Mouse (Mus musculus) neural tube, embryonic 12.5 days (tissue): Measurements from ENCODE around the gene Tenm4. TPM values are rescaled to one million over a fixed set of nuclear protein-coding genes. Genes with fewer than 3 reads are reported as not detected.

Experiments used
- ATAC-seq: fragments of 200-750 bp; cut with Nextera tagmentation; 2 replicates; pipeline ENCODE4 v1.8.0; 2017; ENCODE audit warnings: low read depth, mild to moderate bottlenecking, moderate TSS enrichment, moderate library complexity; ENCODE audit not compliant: low FRiP score
- H3K27ac ChIP-seq: fragments of 300-500 bp; sonication (generic); 2 replicates; pipeline ENCODE4 v1.5.1; 2016
- H3K27me3 ChIP-seq: fragments of 300-500 bp; sonication (generic); replicated peaks from 2 replicates; pipeline ENCODE4 v1.6.1; 2016; ENCODE audit warnings: mild to moderate bottlenecking
- H3K36me3 ChIP-seq: fragments of 300-500 bp; sonication (generic); 2 replicates; pipeline ENCODE4 v1.6.1; 2016; ENCODE audit warnings: mild to moderate bottlenecking
- H3K4me1 ChIP-seq: fragments of 300-500 bp; sonication (generic); 2 replicates; pipeline ENCODE4 v1.6.1; 2016
- H3K4me2 ChIP-seq: fragments of 300-500 bp; sonication (generic); replicated peaks from 2 replicates; pipeline ENCODE4 v1.6.1; 2016; ENCODE audit warnings: mild to moderate bottlenecking
- H3K4me3 ChIP-seq: fragments of 300-500 bp; sonication (generic); 2 replicates; pipeline ENCODE4 v1.5.1; 2016
- H3K9ac ChIP-seq: fragments of 300-500 bp; sonication (generic); 2 replicates; pipeline ENCODE4 v1.6.1; 2016; ENCODE audit warnings: mild to moderate bottlenecking
- H3K9me3 ChIP-seq: fragments of 300-500 bp; sonication (generic); 2 replicates; pipeline ENCODE4 v1.6.1; 2016; ENCODE audit warnings: mild to moderate bottlenecking
- WGBS: fragments of 180-500 bp; shearing (Covaris S2); methylation state at CpG from one replicate; pipeline ENCODE4 v1.1.7; 2016; 5-methylcytosine and 5-hydroxymethylcytosine counted together
- polyA plus RNA-seq: library from polyadenylated mRNA; unstranded; fragments of >200 nt; fragmentation: Nextera tagmentation; extraction: Ambion mirVana; gene quantifications from 2 replicates; pipeline ENCODE4 v1.2.1, GENCODE M21; 2016

Gene Tenm4
- polyA plus RNA-seq, result 33.0 and 35.0 TPM in 2 replicates

DNA sequence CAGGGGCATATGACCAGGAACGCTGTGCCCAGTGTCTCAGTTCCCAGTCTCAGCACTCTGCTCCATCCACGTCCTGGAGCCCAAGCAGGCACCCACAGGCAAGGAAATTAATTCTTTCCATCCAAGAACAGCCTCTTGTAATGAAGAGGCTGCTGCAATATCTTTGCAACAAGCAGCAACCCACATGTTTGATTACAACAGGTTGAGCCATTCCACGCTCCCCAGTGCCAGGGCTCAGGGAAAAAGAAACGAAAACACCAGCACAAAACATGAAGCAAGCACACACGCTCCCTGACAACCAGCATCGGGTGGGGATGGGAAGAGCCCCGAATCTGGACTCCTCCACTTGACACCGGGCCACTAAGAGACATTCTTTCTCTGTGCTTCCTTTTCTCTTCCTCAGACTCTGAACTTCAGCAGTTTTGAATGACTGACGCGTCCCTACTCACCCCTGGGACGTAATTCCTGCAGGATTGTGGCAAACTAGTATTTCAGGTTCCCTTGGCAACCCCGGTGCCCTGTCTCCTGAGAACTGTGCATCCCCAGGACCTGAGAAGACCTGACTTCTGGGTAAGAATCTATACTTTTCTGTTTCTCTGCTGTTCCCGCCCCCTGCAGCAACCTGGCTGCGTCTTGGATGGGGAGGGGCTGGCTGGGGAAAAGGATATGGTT is at the start of gene Tenm4:
TSS of gene Tenm4 (plus strand) at position 323 of the 672 bp plus-strand sequence.
- 47% methylated on average over 14 of the region's 14 CpGs for WGBS
- H3K4me2 ChIP-seq, result 0 out of 2 replicates have a peak within 1 kb of the TSS, but pooled peaks have one; percentile 14

DNA sequence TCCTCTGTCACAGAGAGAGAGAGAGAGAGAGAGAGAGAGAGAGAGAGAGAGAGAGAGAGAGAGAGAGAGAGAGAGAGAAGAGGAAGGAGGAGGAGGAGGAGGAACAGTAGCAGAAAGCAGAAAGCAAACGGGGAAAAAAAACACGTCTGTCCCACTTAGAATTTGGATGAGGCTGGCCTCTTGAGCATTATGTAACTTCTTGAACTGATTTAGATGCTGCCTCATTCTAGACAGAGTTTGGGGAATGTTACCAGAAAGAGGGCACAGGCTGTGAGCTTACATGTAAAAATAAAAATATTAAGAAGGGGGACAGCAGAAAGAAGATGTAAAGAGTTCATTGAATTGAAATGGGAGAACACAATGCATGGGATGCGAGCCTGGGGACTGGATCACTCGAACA is 40.3 kb upstream of the Tenm4 start:
- Histone ChIP-seq H3K27me3 (no peaks in the 10 kb centered on the region), H3K27ac (no peak overlapping the region), H3K36me3 (no peaks in the 10 kb centered on the region), H3K4me1 (no peaks in the 10 kb centered on the region), H3K4me2 (no peak overlapping the region), H3K9me3 (no peaks in the 10 kb centered on the region), H3K9ac (no peak overlapping the region), H3K4me3 (no peak overlapping the region)
- no peak for ATAC-seq
- WGBS, result 54% methylated on average over 4 of the region's 4 CpGs

More for the DNA sequence above, at the start of gene Tenm4:
- Histone ChIP-seq H3K27me3 (no peaks in the 10 kb centered on the region), H3K36me3 (no peaks in the 10 kb centered on the region), H3K9ac (no peak within 1 kb of the TSS), H3K9me3 (no peaks in the 10 kb centered on the region), H3K4me3 (no peak within 1 kb of the TSS), H3K27ac (no peak within 1 kb of the TSS), H3K4me1 (peaks cover 9% of the 10 kb centered on the region)
- no peak for ATAC-seq

GRCm38 (mm10) chr7:96131175-96131574 is 39.9 kb upstream of the Tenm4 start:
- H3K4me2 ChIP-seq, result no peak overlapping the region
- H3K27ac ChIP-seq, result no peak overlapping the region
- H3K36me3 ChIP-seq, result no peaks in the 10 kb centered on the region
- no peak overlapping the region for H3K4me3 ChIP-seq
- no peaks in the 10 kb centered on the region for H3K27me3 ChIP-seq
- H3K9me3 ChIP-seq, result no peaks in the 10 kb centered on the region
- WGBS, result 85% methylated on average over 1 of the region's 1 CpGs
- H3K4me1 ChIP-seq, result no peaks in the 10 kb centered on the region
- H3K9ac ChIP-seq, result no peak overlapping the region
- no peak for ATAC-seq

GRCm38 (mm10) chr7:96136497-96136961 is 34.5 kb upstream of the Tenm4 start:
- ATAC-seq, result no peak
- H3K27ac ChIP-seq, result no peak overlapping the region
- WGBS, result 80% methylated on average over 6 of the region's 6 CpGs
- H3K27me3 ChIP-seq, result no peaks in the 10 kb centered on the region
- H3K9me3 ChIP-seq, result no peaks in the 10 kb centered on the region
- H3K4me1 ChIP-seq, result no peaks in the 10 kb centered on the region
- H3K9ac ChIP-seq, result no peak overlapping the region
- no peaks in the 10 kb centered on the region for H3K36me3 ChIP-seq
- H3K4me3 ChIP-seq, result no peak overlapping the region
- no peak overlapping the region for H3K4me2 ChIP-seq

GRCm38 (mm10) chr7:96141876-96142275 is 29.2 kb upstream of the Tenm4 start:
- no peak for ATAC-seq
- 74% methylated on average over 4 of the region's 4 CpGs for WGBS
- Histone ChIP-seq H3K4me3 (no peak overlapping the region), H3K4me2 (no peak overlapping the region), H3K27me3 (no peaks in the 10 kb centered on the region), H3K4me1 (no peaks in the 10 kb centered on the region), H3K27ac (no peak overlapping the region), H3K9me3 (no peaks in the 10 kb centered on the region), H3K9ac (no peak overlapping the region), H3K36me3 (no peaks in the 10 kb centered on the region)

DNA sequence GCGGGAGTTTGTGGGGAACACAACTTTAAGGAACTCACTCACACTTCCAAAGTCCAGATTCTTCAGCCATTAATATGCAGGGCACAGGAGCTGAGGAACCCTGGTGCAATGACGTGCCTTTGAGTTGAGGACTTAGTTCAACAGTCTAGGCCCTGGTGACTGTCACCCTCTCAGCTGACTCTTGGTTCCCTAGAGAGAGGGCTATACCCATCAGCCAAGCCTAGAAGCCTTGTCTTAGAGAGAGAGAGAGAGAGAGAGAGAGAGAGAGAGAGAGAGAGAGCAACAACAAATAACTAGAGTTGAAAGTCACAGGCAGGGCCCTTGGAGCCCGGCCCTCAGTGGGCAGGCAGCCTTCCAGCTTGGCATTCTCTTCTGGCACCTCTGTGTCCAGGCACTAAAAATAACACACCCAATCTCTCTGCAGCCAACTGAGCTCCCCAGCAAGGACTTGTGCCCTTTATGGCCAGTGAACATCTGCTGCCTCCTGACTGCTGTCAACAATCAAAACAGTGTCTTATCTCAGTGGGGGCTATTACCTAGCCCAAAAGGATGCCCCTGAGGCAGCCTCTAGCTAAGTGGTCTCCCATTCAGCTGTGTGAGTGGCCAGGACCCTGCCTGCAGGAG is 28.0 kb upstream of the Tenm4 start:
- H3K27me3 ChIP-seq, result no peaks in the 10 kb centered on the region
- no peaks in the 10 kb centered on the region for H3K9me3 ChIP-seq
- H3K36me3 ChIP-seq, result no peaks in the 10 kb centered on the region
- no peak overlapping the region for H3K27ac ChIP-seq
- ATAC-seq, result no peak
- H3K4me3 ChIP-seq, result no peak overlapping the region
- WGBS, result 78% methylated on average over 3 of the region's 3 CpGs
- no peaks in the 10 kb centered on the region for H3K4me1 ChIP-seq
- H3K9ac ChIP-seq, result no peak overlapping the region
- H3K4me2 ChIP-seq, result no peak overlapping the region

DNA sequence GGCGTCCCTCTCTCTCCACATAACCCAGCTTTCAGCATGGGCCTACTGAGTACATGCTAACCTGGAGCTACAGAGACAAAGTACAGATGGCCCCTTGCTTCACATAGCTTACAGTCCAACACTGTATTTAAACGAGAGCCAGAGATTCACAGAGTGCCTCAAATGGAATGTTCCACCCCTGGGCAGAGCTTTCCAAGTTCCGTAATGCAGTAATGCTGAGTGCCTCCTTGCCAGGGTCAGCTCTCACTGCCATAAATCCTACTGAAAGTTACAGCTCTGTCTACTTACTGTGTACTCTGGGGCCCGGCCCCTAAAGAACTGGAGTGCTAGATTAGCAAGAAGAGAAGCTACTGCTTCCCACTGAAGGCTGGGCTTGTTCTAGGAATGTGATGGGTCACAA is 23.6 kb upstream of the Tenm4 start:
- ATAC-seq, result no peak

DNA sequence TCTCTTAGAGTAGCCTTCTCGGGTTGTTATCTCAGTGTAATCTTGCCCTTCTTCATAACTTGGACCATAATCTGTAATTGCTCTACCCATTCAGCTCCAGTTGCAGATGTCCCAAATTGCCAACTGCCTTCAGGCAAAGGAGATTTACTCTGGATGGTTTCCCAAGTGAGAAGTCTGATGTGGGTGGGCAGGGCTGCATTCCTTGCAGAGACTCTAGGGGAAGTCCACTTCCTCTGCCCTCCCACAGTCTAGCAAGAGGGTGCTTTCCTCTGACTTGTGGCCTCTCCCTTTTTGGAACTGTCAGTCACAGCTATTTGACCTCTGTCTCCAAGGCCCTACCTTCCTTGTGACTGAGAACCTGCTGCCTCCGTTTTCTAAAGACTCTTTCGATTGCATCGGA is 22.9 kb upstream of the Tenm4 start:
- Histone ChIP-seq H3K9me3 (no peaks in the 10 kb centered on the region), H3K36me3 (no peaks in the 10 kb centered on the region), H3K9ac (no peak overlapping the region), H3K4me2 (no peak overlapping the region), H3K4me1 (peaks cover 11% of the 10 kb centered on the region; the same call in 1 of the 2 replicates), H3K4me3 (no peak overlapping the region), H3K27me3 (no peaks in the 10 kb centered on the region), H3K27ac (no peak overlapping the region)
- ATAC-seq, result no peak
- 92% methylated on average over 4 of the region's 4 CpGs for WGBS

More for the DNA sequence above, 23.6 kb upstream of the Tenm4 start:
- Histone ChIP-seq H3K9ac (no peak overlapping the region), H3K27me3 (no peaks in the 10 kb centered on the region), H3K9me3 (no peaks in the 10 kb centered on the region), H3K4me3 (no peak overlapping the region), H3K4me2 (no peak overlapping the region), H3K4me1 (0 out of 2 replicates have a peak, but pooled peaks cover 6% of the 10 kb centered on the region), H3K27ac (no peak overlapping the region), H3K36me3 (no peaks in the 10 kb centered on the region)
- 73% methylated on average over 4 of the region's 4 CpGs for WGBS

DNA sequence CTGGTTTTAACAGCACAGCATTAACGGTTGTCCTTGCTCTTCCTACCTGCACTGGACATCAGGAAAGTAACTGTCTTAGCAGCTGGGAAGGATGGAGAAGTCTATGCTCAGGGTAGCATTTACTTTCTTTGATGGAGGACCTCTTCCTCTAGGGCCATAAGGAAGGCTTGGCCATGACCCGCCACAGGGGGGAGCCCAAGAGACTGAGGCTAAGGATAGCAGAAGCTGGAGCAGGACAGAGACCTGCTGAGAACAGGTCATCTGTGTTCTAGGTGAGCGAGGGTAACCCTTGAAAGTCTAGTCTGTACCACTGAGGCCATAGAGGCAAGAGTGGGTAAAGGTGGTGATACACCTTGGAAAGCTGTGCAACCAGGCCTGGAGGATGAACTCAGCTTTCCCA is 19.8 kb upstream of the Tenm4 start:
- no peaks in the 10 kb centered on the region for H3K27me3 ChIP-seq
- H3K27ac ChIP-seq, result no peak overlapping the region
- H3K36me3 ChIP-seq, result no peaks in the 10 kb centered on the region
- no peak for ATAC-seq
- no peaks in the 10 kb centered on the region for H3K9me3 ChIP-seq
- H3K4me1 ChIP-seq, result peaks cover 11% of the 10 kb centered on the region; the same call in 1 of the 2 replicates
- no peak overlapping the region for H3K4me2 ChIP-seq
- WGBS, result 61% methylated on average over 3 of the region's 3 CpGs
- no peak overlapping the region for H3K9ac ChIP-seq
- no peak overlapping the region for H3K4me3 ChIP-seq

- no peak overlapping the region for H3K9ac ChIP-seq
- ATAC-seq, result no peak
- no peaks in the 10 kb centered on the region for H3K9me3 ChIP-seq
- no peaks in the 10 kb centered on the region for H3K27me3 ChIP-seq
- H3K36me3 ChIP-seq, result no peaks in the 10 kb centered on the region
- H3K4me3 ChIP-seq, result no peak overlapping the region
- 31% methylated on average over 5 of the region's 5 CpGs for WGBS
- H3K4me2 ChIP-seq, result no peak overlapping the region
- no peak overlapping the region for H3K27ac ChIP-seq
- peaks cover 11% of the 10 kb centered on the region; the same call in 1 of the 2 replicates for H3K4me1 ChIP-seq
Observed at GRCm38 (mm10) chr7:96151961-96152360, 19.1 kb upstream of the Tenm4 start.

DNA sequence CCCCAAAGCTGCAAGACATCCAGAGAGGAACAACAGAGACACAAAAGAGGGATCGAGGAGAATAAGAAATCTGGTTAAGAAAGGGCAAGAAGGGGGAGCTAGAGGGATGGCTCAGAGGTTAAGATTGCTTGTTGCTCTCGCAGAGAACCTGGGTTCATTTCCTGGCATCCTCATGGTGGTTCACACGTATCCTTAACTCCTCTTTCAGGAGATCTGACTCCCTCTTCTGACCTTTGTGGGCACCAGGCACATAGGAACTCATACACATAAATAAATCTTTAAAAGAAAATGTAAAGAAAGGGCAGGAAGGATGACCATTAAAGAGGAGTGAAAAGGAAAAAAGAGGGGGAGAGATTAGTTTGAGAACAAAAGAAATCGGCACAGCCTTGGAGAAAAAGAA is 18.6 kb upstream of the Tenm4 start:
- Histone ChIP-seq H3K36me3 (no peaks in the 10 kb centered on the region), H3K4me2 (peak overlapping the region; percentile 57), H3K9ac (peak overlapping the region; percentile 48; the same call in 1 of the 2 replicates), H3K9me3 (no peaks in the 10 kb centered on the region), H3K4me3 (no peak overlapping the region), H3K27ac (no peak overlapping the region), H3K27me3 (no peaks in the 10 kb centered on the region), H3K4me1 (peaks cover 11% of the 10 kb centered on the region; the same call in 1 of the 2 replicates)
- peak; percentile 24; the same call in 1 of the 2 replicates for ATAC-seq
- whole genome bisulfite sequencing, result 9% methylated on average over 4 of the region's 4 CpGs

DNA sequence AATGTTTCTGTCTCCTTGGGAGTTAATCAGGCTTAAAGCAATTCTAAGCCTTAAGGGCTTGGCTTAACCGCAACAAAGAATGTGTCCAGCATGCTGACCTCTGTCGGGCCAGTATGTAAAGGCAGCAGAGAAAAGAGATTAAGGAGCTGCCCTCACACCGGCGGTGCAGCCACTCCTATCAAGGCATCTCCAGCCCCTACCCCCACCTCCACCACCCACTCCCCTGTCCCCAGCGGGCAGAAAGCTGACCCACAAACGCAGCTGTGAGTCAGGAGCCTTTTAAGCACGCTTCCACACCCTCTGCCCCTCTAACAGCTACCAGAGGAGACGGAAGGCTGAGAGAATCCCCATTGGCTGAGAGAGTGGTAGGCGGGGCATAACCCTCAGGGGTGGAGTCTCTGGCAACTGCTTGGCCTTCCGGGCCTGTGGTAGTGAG is 18.1 kb upstream of the Tenm4 start:
- no peaks in the 10 kb centered on the region for H3K9me3 ChIP-seq
- H3K27me3 ChIP-seq, result no peaks in the 10 kb centered on the region
- peak overlapping the region; percentile 48; the same call in 1 of the 2 replicates for H3K9ac ChIP-seq
- peak overlapping the region; percentile 27 for H3K4me3 ChIP-seq
- peak overlapping the region; percentile 57 for H3K4me2 ChIP-seq
- peaks cover 11% of the 10 kb centered on the region; the same call in 1 of the 2 replicates for H3K4me1 ChIP-seq
- peak overlapping the region; percentile 28; the same call in 1 of the 2 replicates for H3K27ac ChIP-seq
- no peaks in the 10 kb centered on the region for H3K36me3 ChIP-seq
- ATAC-seq, result peak; percentile 97
- under 1% methylated on average over 10 of the region's 10 CpGs for WGBS
